Mouse (Mus musculus) liver, embryonic 16.5 days (tissue): ENCODE results near the gene Itga9. TPM values are rescaled to one million over a fixed set of nuclear protein-coding genes. Genes with fewer than 3 reads are reported as not detected.

Experiments
- ATAC-seq: fragments of 200-750 bp; cut with Nextera tagmentation; 2 replicates; pipeline ENCODE4 v1.8.0; 2017; ENCODE audit warnings: low read depth, mild to moderate bottlenecking, moderate number of reproducible peaks, moderate library complexity
- H3K27ac ChIP-seq: fragments of 300-500 bp; sonication (generic); 2 replicates; pipeline ENCODE4 v1.5.1; 2014; ENCODE audit warnings: mild to moderate bottlenecking, low read length
- H3K27me3 ChIP-seq: fragments of 300-500 bp; sonication (generic); 2 replicates; pipeline ENCODE4 v1.6.1; 2014; ENCODE audit warnings: low read depth, low read length, mixed read lengths; ENCODE audit not compliant: control insufficient read depth, insufficient read depth
- H3K36me3 ChIP-seq: fragments of 300-500 bp; sonication (generic); 2 replicates; pipeline ENCODE4 v1.6.1; 2014; ENCODE audit warnings: mild to moderate bottlenecking; ENCODE audit not compliant: control insufficient read depth, insufficient read depth
- H3K4me1 ChIP-seq: fragments of 300-500 bp; sonication (generic); 2 replicates; pipeline ENCODE4 v1.6.1; 2014; ENCODE audit warnings: low read depth, low read length, mixed read lengths; ENCODE audit not compliant: control insufficient read depth
- H3K4me2 ChIP-seq: fragments of 300-500 bp; sonication (generic); 2 replicates; pipeline ENCODE4 v1.6.1; 2014; ENCODE audit warnings: low read depth, low read length, mixed read lengths
- H3K4me3 ChIP-seq: fragments of 300-500 bp; sonication (generic); 2 replicates; pipeline ENCODE4 v1.5.1; 2014; ENCODE audit warnings: low read depth, mild to moderate bottlenecking, low read length
- H3K9ac ChIP-seq: fragments of 300-500 bp; sonication (generic); 2 replicates; pipeline ENCODE4 v1.6.1; 2014; ENCODE audit warnings: low read depth, low read length
- H3K9me3 ChIP-seq: fragments of 300-500 bp; sonication (generic); replicated peaks from 2 replicates; pipeline ENCODE4 v1.6.1; 2016; ENCODE audit warnings: low read length; ENCODE audit not compliant: control insufficient read depth
- whole genome bisulfite sequencing: fragments of 180-500 bp; shearing (Covaris S2); extraction: QIAGEN DNeasy Blood & Tissue Kit; methylation state at CpG from one replicate; pipeline ENCODE4 v1.1.7; 2014; ENCODE audit not compliant: insufficient replicate concordance; 5-methylcytosine and 5-hydroxymethylcytosine counted together
- polyA plus RNA-seq: library from polyadenylated mRNA; unstranded; fragments of >200 nt; fragmentation: Nextera tagmentation; extraction: Ambion mirVana; gene quantifications from 2 replicates; pipeline ENCODE4 v1.2.1, GENCODE M21; 2015

The Itga9 gene
- polyA plus RNA-seq, 1 experiment from 2014 or later = 1.4 TPM

- Histone ChIP-seq H3K27me3 (no peaks in the 10 kb centered on the region), H3K9me3 (no peaks in the 10 kb centered on the region), H3K4me1 (no peaks in the 10 kb centered on the region), H3K4me2 (no peak overlapping the region), H3K9ac (no peak overlapping the region), H3K36me3 (no peaks in the 10 kb centered on the region), H3K27ac (no peak overlapping the region), H3K4me3 (no peak overlapping the region)
- 42% methylated on average over 4 of the region's 4 CpGs for WGBS
- no peak for ATAC-seq
Measured at GRCm38 (mm10) chr9:118784621-118785020, 178.1 kb downstream of the Itga9 start.

GRCm38 (mm10) chr9:118785816-118786215, 179.3 kb downstream of the Itga9 start:
- Histone ChIP-seq H3K4me2 (no peak overlapping the region), H3K4me1 (no peaks in the 10 kb centered on the region), H3K36me3 (no peaks in the 10 kb centered on the region), H3K9ac (no peak overlapping the region), H3K27ac (no peak overlapping the region), H3K27me3 (no peaks in the 10 kb centered on the region), H3K9me3 (no peaks in the 10 kb centered on the region), H3K4me3 (no peak overlapping the region)
- no peak for ATAC-seq
- 50% methylated on average over 6 of the region's 6 CpGs for WGBS

- H3K9me3 ChIP-seq = no peaks in the 10 kb centered on the region
- no peak overlapping the region for H3K9ac ChIP-seq
- H3K27ac ChIP-seq = no peak overlapping the region
- no peaks in the 10 kb centered on the region for H3K4me1 ChIP-seq
- H3K36me3 ChIP-seq = no peaks in the 10 kb centered on the region
- no peak overlapping the region for H3K4me3 ChIP-seq
- no peaks in the 10 kb centered on the region for H3K27me3 ChIP-seq
- 65% methylated on average over 10 of the region's 10 CpGs for WGBS
- H3K4me2 ChIP-seq = no peak overlapping the region
- ATAC-seq = no peak
Measured at GRCm38 (mm10) chr9:118788869-118789281, 182.4 kb downstream of the Itga9 start.

GRCm38 (mm10) chr9:118791231-118791630, 184.7 kb downstream of the Itga9 start:
- no peak for ATAC-seq
- 71% methylated on average over 3 of the region's 3 CpGs for WGBS

GRCm38 (mm10) chr9:118793151-118793785, 186.8 kb downstream of the Itga9 start:
- Histone ChIP-seq H3K9me3 (no peaks in the 10 kb centered on the region), H3K27ac (no peak overlapping the region), H3K4me2 (no peak overlapping the region), H3K4me3 (no peak overlapping the region), H3K4me1 (no peaks in the 10 kb centered on the region), H3K27me3 (no peaks in the 10 kb centered on the region), H3K36me3 (no peaks in the 10 kb centered on the region), H3K9ac (no peak overlapping the region)
- no peak for ATAC-seq
- WGBS = 74% methylated on average over 13 of the region's 21 CpGs

More at GRCm38 (mm10) chr9:118791231-118791630, 184.7 kb downstream of the Itga9 start:
- Histone ChIP-seq H3K4me1 (no peaks in the 10 kb centered on the region), H3K9ac (no peak overlapping the region), H3K36me3 (no peaks in the 10 kb centered on the region), H3K9me3 (no peaks in the 10 kb centered on the region), H3K27ac (no peak overlapping the region), H3K4me3 (no peak overlapping the region), H3K4me2 (no peak overlapping the region), H3K27me3 (no peaks in the 10 kb centered on the region)

- no peak overlapping the region for H3K27ac ChIP-seq
- no peak overlapping the region for H3K4me3 ChIP-seq
- no peak overlapping the region for H3K4me2 ChIP-seq
- 58% methylated on average over 2 of the region's 2 CpGs for WGBS
- no peak overlapping the region for H3K9ac ChIP-seq
- no peaks in the 10 kb centered on the region for H3K9me3 ChIP-seq
- no peaks in the 10 kb centered on the region for H3K4me1 ChIP-seq
- H3K27me3 ChIP-seq = no peaks in the 10 kb centered on the region
- no peak for ATAC-seq
- H3K36me3 ChIP-seq = no peaks in the 10 kb centered on the region
Measured at GRCm38 (mm10) chr9:118794668-118795067, 188.2 kb downstream of the Itga9 start.

GRCm38 (mm10) chr9:118795304-118795703, 188.8 kb downstream of the Itga9 start:
- 52% methylated on average over 4 of the region's 4 CpGs for whole genome bisulfite sequencing

GRCm38 (mm10) chr9:118799105-118799504, 192.6 kb downstream of the Itga9 start:
- ATAC-seq = no peak
- Histone ChIP-seq H3K4me3 (no peak overlapping the region), H3K4me1 (no peaks in the 10 kb centered on the region), H3K9ac (no peak overlapping the region), H3K27me3 (no peaks in the 10 kb centered on the region), H3K27ac (no peak overlapping the region), H3K9me3 (no peaks in the 10 kb centered on the region), H3K4me2 (no peak overlapping the region), H3K36me3 (no peaks in the 10 kb centered on the region)
- 72% methylated on average over 7 of the region's 7 CpGs for WGBS

More at GRCm38 (mm10) chr9:118795304-118795703, 188.8 kb downstream of the Itga9 start:
- Histone ChIP-seq H3K9me3 (no peaks in the 10 kb centered on the region), H3K27ac (no peak overlapping the region), H3K4me1 (no peaks in the 10 kb centered on the region), H3K27me3 (no peaks in the 10 kb centered on the region), H3K9ac (no peak overlapping the region), H3K4me2 (no peak overlapping the region), H3K4me3 (no peak overlapping the region), H3K36me3 (no peaks in the 10 kb centered on the region)
- ATAC-seq = no peak

- H3K4me3 ChIP-seq = no peak overlapping the region
- 60% methylated on average over 15 of the region's 15 CpGs for WGBS
- no peak overlapping the region for H3K27ac ChIP-seq
- no peaks in the 10 kb centered on the region for H3K36me3 ChIP-seq
- no peak overlapping the region for H3K4me2 ChIP-seq
- no peaks in the 10 kb centered on the region for H3K9me3 ChIP-seq
- no peak for ATAC-seq
- no peaks in the 10 kb centered on the region for H3K4me1 ChIP-seq
- H3K9ac ChIP-seq = no peak overlapping the region
- no peaks in the 10 kb centered on the region for H3K27me3 ChIP-seq
Measured at GRCm38 (mm10) chr9:118801176-118801909, 194.9 kb downstream of the Itga9 start.
